Mouse (Mus musculus): ENCODE results near the gene Ppargc1a. TPM values are rescaled to one million over a fixed set of nuclear protein-coding genes. Genes with fewer than 3 reads are reported as not detected.

Gene Ppargc1a
- polyA plus RNA-seq, 1 experiment from 2014 or later = 4.3 TPM

GRCm38 (mm10) chr5:51584987-51585386 is 17.5 kb upstream of the Ppargc1a start:
- Histone ChIP-seq H3K9ac (ENCODE audit: low read depth, low read length) (no peak overlapping the region), H3K36me3 (ENCODE audit: control insufficient read depth, insufficient read depth) (no peaks in the 10 kb centered on the region), H3K4me2 (ENCODE audit: low read depth, low read length) (no peak overlapping the region), H3K9me3 (replicated peaks; ENCODE audit: control insufficient read depth, low read length) (no peaks in the 10 kb centered on the region), H3K27me3 (ENCODE audit: control insufficient read depth, insufficient read depth, low read depth, low read length) (no peaks in the 10 kb centered on the region), H3K4me3 (ENCODE audit: low read depth, low read length) (no peak overlapping the region), H3K4me1 (ENCODE audit: control insufficient read depth, low read depth, low read length) (no peaks in the 10 kb centered on the region), H3K27ac (ENCODE audit: low read length) (no peak overlapping the region)
- ATAC-seq (ENCODE audit: low read depth) = no peak
- 19% methylated on average over 6 of the region's 6 CpGs for WGBS (ENCODE audit: insufficient replicate concordance)

- WGBS (ENCODE audit: insufficient replicate concordance) = 55% methylated on average over 3 of the region's 3 CpGs
These were observed 16.7 kb upstream of the Ppargc1a start for GRCm38 (mm10) chr5:51584186-51584585.

GRCm38 (mm10) chr5:51583632-51584031 is 16.1 kb upstream of the Ppargc1a start:
- no peak overlapping the region for H3K4me2 ChIP-seq (ENCODE audit: low read depth, low read length)
- no peaks in the 10 kb centered on the region for H3K36me3 ChIP-seq (ENCODE audit: control insufficient read depth, insufficient read depth)
- 76% methylated on average over 3 of the region's 3 CpGs for WGBS (ENCODE audit: insufficient replicate concordance)
- H3K27ac ChIP-seq (ENCODE audit: low read length) = no peak overlapping the region
- no peaks in the 10 kb centered on the region for H3K9me3 ChIP-seq (replicated peaks; ENCODE audit: control insufficient read depth, low read length)
- no peak for ATAC-seq (ENCODE audit: low read depth)
- H3K9ac ChIP-seq (ENCODE audit: low read depth, low read length) = no peak overlapping the region
- no peak overlapping the region for H3K4me3 ChIP-seq (ENCODE audit: low read depth, low read length)
- no peaks in the 10 kb centered on the region for H3K4me1 ChIP-seq (ENCODE audit: control insufficient read depth, low read depth, low read length)
- H3K27me3 ChIP-seq (ENCODE audit: control insufficient read depth, insufficient read depth, low read depth, low read length) = no peaks in the 10 kb centered on the region

More at GRCm38 (mm10) chr5:51584186-51584585, 16.7 kb upstream of the Ppargc1a start:
- H3K27ac ChIP-seq (ENCODE audit: low read length) = no peak overlapping the region
- H3K4me1 ChIP-seq (ENCODE audit: control insufficient read depth, low read depth, low read length) = no peaks in the 10 kb centered on the region
- ATAC-seq (ENCODE audit: low read depth) = no peak
- no peaks in the 10 kb centered on the region for H3K27me3 ChIP-seq (ENCODE audit: control insufficient read depth, insufficient read depth, low read depth, low read length)
- no peaks in the 10 kb centered on the region for H3K36me3 ChIP-seq (ENCODE audit: control insufficient read depth, insufficient read depth)
- H3K4me3 ChIP-seq (ENCODE audit: low read depth, low read length) = no peak overlapping the region
- H3K4me2 ChIP-seq (ENCODE audit: low read depth, low read length) = no peak overlapping the region
- H3K9me3 ChIP-seq (replicated peaks; ENCODE audit: control insufficient read depth, low read length) = no peaks in the 10 kb centered on the region
- no peak overlapping the region for H3K9ac ChIP-seq (ENCODE audit: low read depth, low read length)

- Histone ChIP-seq H3K27me3 (ENCODE audit: control insufficient read depth, insufficient read depth, low read depth, low read length) (no peaks in the 10 kb centered on the region), H3K4me1 (ENCODE audit: control insufficient read depth, low read depth, low read length) (no peaks in the 10 kb centered on the region), H3K36me3 (ENCODE audit: control insufficient read depth, insufficient read depth) (no peaks in the 10 kb centered on the region), H3K9me3 (replicated peaks; ENCODE audit: control insufficient read depth, low read length) (no peaks in the 10 kb centered on the region), H3K4me2 (ENCODE audit: low read depth, low read length) (no peak overlapping the region), H3K9ac (ENCODE audit: low read depth, low read length) (no peak overlapping the region), H3K27ac (ENCODE audit: low read length) (no peak overlapping the region), H3K4me3 (ENCODE audit: low read depth, low read length) (no peak overlapping the region)
- no peak for ATAC-seq (ENCODE audit: low read depth)
- WGBS (ENCODE audit: insufficient replicate concordance) = 42% methylated on average over 4 of the region's 4 CpGs
These were observed 15.5 kb upstream of the Ppargc1a start for GRCm38 (mm10) chr5:51583030-51583429.

- Histone ChIP-seq H3K4me3 (ENCODE audit: low read depth, low read length) (no peak overlapping the region), H3K9ac (ENCODE audit: low read depth, low read length) (no peak overlapping the region), H3K36me3 (ENCODE audit: control insufficient read depth, insufficient read depth) (no peaks in the 10 kb centered on the region), H3K27me3 (ENCODE audit: control insufficient read depth, insufficient read depth, low read depth, low read length) (no peaks in the 10 kb centered on the region), H3K4me2 (ENCODE audit: low read depth, low read length) (no peak overlapping the region), H3K27ac (ENCODE audit: low read length) (no peak overlapping the region), H3K4me1 (ENCODE audit: control insufficient read depth, low read depth, low read length) (no peaks in the 10 kb centered on the region), H3K9me3 (replicated peaks; ENCODE audit: control insufficient read depth, low read length) (no peaks in the 10 kb centered on the region)
- ATAC-seq (ENCODE audit: low read depth) = no peak
- 62% methylated on average over 5 of the region's 5 CpGs for whole genome bisulfite sequencing (ENCODE audit: insufficient replicate concordance)
These were observed 15.1 kb upstream of the Ppargc1a start for GRCm38 (mm10) chr5:51582618-51583017.

- no peaks in the 10 kb centered on the region for H3K36me3 ChIP-seq (ENCODE audit: control insufficient read depth, insufficient read depth)
- no peaks in the 10 kb centered on the region for H3K9me3 ChIP-seq (replicated peaks; ENCODE audit: control insufficient read depth, low read length)
- ATAC-seq (ENCODE audit: low read depth) = no peak
- 60% methylated on average over 1 of the region's 1 CpGs for WGBS (ENCODE audit: insufficient replicate concordance)
- no peak overlapping the region for H3K9ac ChIP-seq (ENCODE audit: low read depth, low read length)
- no peaks in the 10 kb centered on the region for H3K27me3 ChIP-seq (ENCODE audit: control insufficient read depth, insufficient read depth, low read depth, low read length)
- no peak overlapping the region for H3K4me3 ChIP-seq (ENCODE audit: low read depth, low read length)
- no peak overlapping the region for H3K4me2 ChIP-seq (ENCODE audit: low read depth, low read length)
- no peaks in the 10 kb centered on the region for H3K4me1 ChIP-seq (ENCODE audit: control insufficient read depth, low read depth, low read length)
- no peak overlapping the region for H3K27ac ChIP-seq (ENCODE audit: low read length)
These were observed 10.1 kb upstream of the Ppargc1a start for GRCm38 (mm10) chr5:51577594-51577993.

- 59% methylated on average over 2 of the region's 2 CpGs for WGBS (ENCODE audit: insufficient replicate concordance)
- Histone ChIP-seq H3K4me3 (ENCODE audit: low read depth, low read length) (no peak overlapping the region), H3K27me3 (ENCODE audit: control insufficient read depth, insufficient read depth, low read depth, low read length) (no peaks in the 10 kb centered on the region), H3K4me2 (ENCODE audit: low read depth, low read length) (no peak overlapping the region), H3K4me1 (ENCODE audit: control insufficient read depth, low read depth, low read length) (no peaks in the 10 kb centered on the region), H3K36me3 (ENCODE audit: control insufficient read depth, insufficient read depth) (no peaks in the 10 kb centered on the region), H3K9me3 (replicated peaks; ENCODE audit: control insufficient read depth, low read length) (no peaks in the 10 kb centered on the region), H3K9ac (ENCODE audit: low read depth, low read length) (no peak overlapping the region), H3K27ac (ENCODE audit: low read length) (no peak overlapping the region)
- no peak for ATAC-seq (ENCODE audit: low read depth)
These were observed 6.2 kb upstream of the Ppargc1a start for GRCm38 (mm10) chr5:51573770-51574169.

GRCm38 (mm10) chr5:51568198-51568690 is 718 bp upstream of the Ppargc1a start:
- no peak overlapping the region for H3K9ac ChIP-seq (ENCODE audit: low read depth, low read length)
- no peak overlapping the region for H3K27ac ChIP-seq (ENCODE audit: low read length)
- 66% methylated on average over 8 of the region's 8 CpGs for WGBS (ENCODE audit: insufficient replicate concordance)

GRCm38 (mm10) chr5:51565672-51566071 is 1.9 kb downstream of the Ppargc1a start:
- WGBS (ENCODE audit: insufficient replicate concordance) = 41% methylated on average over 2 of the region's 2 CpGs
- Histone ChIP-seq H3K27ac (ENCODE audit: low read length) (no peak overlapping the region), H3K9ac (ENCODE audit: low read depth, low read length) (no peak overlapping the region), H3K36me3 (ENCODE audit: control insufficient read depth, insufficient read depth) (no peaks in the 10 kb centered on the region), H3K9me3 (replicated peaks; ENCODE audit: control insufficient read depth, low read length) (no peaks in the 10 kb centered on the region), H3K27me3 (ENCODE audit: control insufficient read depth, insufficient read depth, low read depth, low read length) (no peaks in the 10 kb centered on the region), H3K4me1 (ENCODE audit: control insufficient read depth, low read depth, low read length) (no peaks in the 10 kb centered on the region), H3K4me2 (ENCODE audit: low read depth, low read length) (no peak overlapping the region), H3K4me3 (ENCODE audit: low read depth, low read length) (no peak overlapping the region)
- ATAC-seq (ENCODE audit: low read depth) = no peak

More at GRCm38 (mm10) chr5:51568198-51568690, 718 bp upstream of the Ppargc1a start:
- no peak overlapping the region for H3K4me2 ChIP-seq (ENCODE audit: low read depth, low read length)
- H3K27me3 ChIP-seq (ENCODE audit: control insufficient read depth, insufficient read depth, low read depth, low read length) = no peaks in the 10 kb centered on the region
- H3K4me3 ChIP-seq (ENCODE audit: low read depth, low read length) = no peak overlapping the region
- no peak for ATAC-seq (ENCODE audit: low read depth)
- no peaks in the 10 kb centered on the region for H3K4me1 ChIP-seq (ENCODE audit: control insufficient read depth, low read depth, low read length)
- H3K36me3 ChIP-seq (ENCODE audit: control insufficient read depth, insufficient read depth) = no peaks in the 10 kb centered on the region
- no peaks in the 10 kb centered on the region for H3K9me3 ChIP-seq (replicated peaks; ENCODE audit: control insufficient read depth, low read length)

All from liver, embryonic 16.5 days (tissue).